ENCODE assay signal across 9 mouse cellular contexts in genomic region chr2:58358132-58358460, GRCm38 (mm10). TPM values are rescaled to one million over a fixed set of nuclear protein-coding genes. Genes with fewer than 3 reads are reported as not detected.
DNase-seq lines count a peak whose midpoint lies in the region; ATAC-seq and TF ChIP-seq lines count a peak whose summit lies in the region.
"Had no signal": no experiment of that assay in that cellular context is flagged by ENCODE, and none has a peak within 500 bp of the region (broad histone marks: within the 10 kb centered on the region; RNA-seq: fewer than 3 reads in every experiment).

No protein-coding gene starts in this region.

- ATAC-seq in megakaryocyte, adult 5-6 weeks (ENCODE audit: poor library complexity, severe bottlenecking), result no peak
- ATAC-seq in liver, embryonic 15.5 days (ENCODE audit: insufficient read depth), result no peak

- H3K27ac ChIP-seq in cerebellum, adult 2 months (ENCODE audit: insufficient read depth, low read length), result no peak overlapping the region
- no peak overlapping the region for H3K27ac ChIP-seq in liver, embryonic 15.5 days (replicated peaks)
- H3K27ac ChIP-seq: macrophage had no signal

- H3K27me3 ChIP-seq in cerebellum, adult 2 months (ENCODE audit: control insufficient read depth, insufficient read depth, low read length), result no peaks in the 10 kb centered on the region
- peaks cover 28% of the 10 kb centered on the region for H3K27me3 ChIP-seq in megakaryocyte, embryonic 14.5 days (replicated peaks)
- H3K27me3 ChIP-seq in liver, embryonic 15.5 days, result peaks cover 20% of the 10 kb centered on the region

- no peak for TF ChIP-seq CTCF in cerebellum, adult 2 months (IDR thresholded peaks at IDR 0.05; ENCODE audit: borderline replicate concordance, insufficient read depth, low read depth, low read length)

- H3K4me1 ChIP-seq in cerebellum, adult 2 months (ENCODE audit: control insufficient read depth, insufficient read depth, low read length), result no peaks in the 10 kb centered on the region
- peaks cover 14% of the 10 kb centered on the region for H3K4me1 ChIP-seq in megakaryocyte, embryonic 14.5 days
- peaks cover 9% of the 10 kb centered on the region; the same call in 1 of the 2 replicates for H3K4me1 ChIP-seq in liver, embryonic 15.5 days (replicated peaks)

- peak overlapping the region; percentile 73 for H3K4me2 ChIP-seq in liver, embryonic 15.5 days

- DNase-seq in cerebellum, adult 2 months, result no peak
- DNase-seq in cerebellum, postnatal 4 days (ENCODE audit: low spot score in 2 of 2), result no peak
- DNase-seq in B cell, adult 2 months, result no peak
- DNase-seq in adrenal gland, adult (ENCODE audit: inconsistent age in 2 of 2, low spot score in 1 of 2), result no peak
- DNase-seq in Muller cell, postnatal 12 days (ENCODE audit: inconsistent ontology term), result no peak

- WGBS in cerebellum, adult 2 months, result 9% methylated on average over 3 of the region's 3 CpGs
- 16% methylated on average over 3 of the region's 3 CpGs for WGBS in liver, embryonic 15.5 days (ENCODE audit: insufficient replicate concordance)

- TF ChIP-seq POLR2A in cerebellum, adult 2 months (IDR thresholded peaks at IDR 0.05; ENCODE audit: borderline replicate concordance, insufficient read depth, low read length), result no peak

- no peak overlapping the region for H3K9ac ChIP-seq in liver, embryonic 15.5 days

- peak overlapping the region; percentile 61 for H3K4me3 ChIP-seq in cerebellum, adult 2 months (replicated peaks; ENCODE audit: insufficient read depth, low read depth, low read length)
- H3K4me3 ChIP-seq in megakaryocyte, embryonic 14.5 days (replicated peaks), result peak overlapping the region; percentile 89
- H3K4me3 ChIP-seq in liver, embryonic 15.5 days (replicated peaks), result peak overlapping the region; percentile 50; the same call in 1 of the 2 replicates

- H3K9me3 ChIP-seq in megakaryocyte, embryonic 14.5 days, result no peaks in the 10 kb centered on the region
- H3K9me3 ChIP-seq in liver, embryonic 15.5 days (replicated peaks), result no peaks in the 10 kb centered on the region

- no peaks in the 10 kb centered on the region for H3K36me3 ChIP-seq in megakaryocyte, embryonic 14.5 days (replicated peaks; ENCODE audit: low read length)
- no peaks in the 10 kb centered on the region for H3K36me3 ChIP-seq in liver, embryonic 15.5 days (replicated peaks)

RNA-seq across cellular contexts. Expression of gene Acvr1c, which starts 0.4 kb away (rescaled TPM):
- 2.3 and 2.4 TPM in 2 replicates for polyA plus RNA-seq in cerebellum, adult 2 months (2012; rRNA removed)
- not detected in 2 replicates for polyA plus RNA-seq in megakaryocyte, embryonic 14.5 days (2012; ENCODE audit: insufficient read depth, low replicate concordance)
- total RNA-seq in megakaryocyte, adult 5-6 weeks (2015), result 0.02 TPM in 1 of 2 replicates, not detected in the other
- total RNA-seq in megakaryocyte, adult 5-6 weeks (2017), result 0.12 and 0.15 TPM in 2 replicates
- 0.02 TPM in 1 of 2 replicates, not detected in the other for polyA plus RNA-seq in liver, embryonic 15.5 days (2015; fragmentation: Nextera tagmentation; extraction: Ambion mirVana)
- polyA plus RNA-seq: macrophage had no signal
